Mouse (Mus musculus) limb, embryonic 12.5 days (tissue): ENCODE results near the gene Dhx29. TPM values are rescaled to one million over a fixed set of nuclear protein-coding genes. Genes with fewer than 3 reads are reported as not detected.

Experiments used
- ATAC-seq: fragments of 200-750 bp; cut with Nextera tagmentation; 2 replicates; pipeline ENCODE4 v1.8.0; 2017; ENCODE audit warnings: low read depth, moderate TSS enrichment; ENCODE audit not compliant: insufficient number of reproducible peaks, insufficient read depth, low FRiP score, low TSS enrichment
- H3K27ac ChIP-seq: fragments of 300-500 bp; sonication (generic); 2 replicates; pipeline ENCODE4 v1.5.1; 2016; ENCODE audit warnings: mild to moderate bottlenecking, moderate library complexity
- H3K27me3 ChIP-seq: fragments of 300-500 bp; sonication (generic); 2 replicates; pipeline ENCODE4 v1.6.1; 2016; ENCODE audit warnings: mild to moderate bottlenecking, moderate library complexity
- H3K36me3 ChIP-seq: fragments of 300-500 bp; sonication (generic); 2 replicates; pipeline ENCODE4 v1.6.1; 2016; ENCODE audit warnings: mild to moderate bottlenecking, moderate library complexity
- H3K4me1 ChIP-seq: fragments of 300-500 bp; sonication (generic); replicated peaks from 2 replicates; pipeline ENCODE4 v1.6.1; 2016
- H3K4me2 ChIP-seq: fragments of 300-500 bp; sonication (generic); 2 replicates; pipeline ENCODE4 v1.6.1; 2016; ENCODE audit warnings: mild to moderate bottlenecking, moderate library complexity
- H3K4me3 ChIP-seq: fragments of 300-500 bp; sonication (generic); replicated peaks from 2 replicates; pipeline ENCODE4 v1.5.1; 2016; ENCODE audit warnings: mild to moderate bottlenecking
- H3K9ac ChIP-seq: fragments of 300-500 bp; sonication (generic); replicated peaks from 2 replicates; pipeline ENCODE4 v1.6.1; 2016; ENCODE audit warnings: mild to moderate bottlenecking, moderate library complexity
- H3K9me3 ChIP-seq: fragments of 300-500 bp; sonication (generic); 2 replicates; pipeline ENCODE4 v1.6.1; 2016; ENCODE audit warnings: mild to moderate bottlenecking, moderate library complexity
- WGBS: fragments of 180-500 bp; shearing (Covaris S2); methylation state at CpG from one replicate; pipeline ENCODE4 v1.1.7; 2016; 5-methylcytosine and 5-hydroxymethylcytosine counted together
- polyA plus RNA-seq: library from polyadenylated mRNA; unstranded; fragments of >200 nt; fragmentation: Nextera tagmentation; extraction: Ambion mirVana; gene quantifications from 2 replicates; pipeline ENCODE4 v1.2.1, GENCODE M21; 2016

The Dhx29 gene
- polyA plus RNA-seq, 1 experiment from 2014 or later: 43.4 TPM

DNA sequence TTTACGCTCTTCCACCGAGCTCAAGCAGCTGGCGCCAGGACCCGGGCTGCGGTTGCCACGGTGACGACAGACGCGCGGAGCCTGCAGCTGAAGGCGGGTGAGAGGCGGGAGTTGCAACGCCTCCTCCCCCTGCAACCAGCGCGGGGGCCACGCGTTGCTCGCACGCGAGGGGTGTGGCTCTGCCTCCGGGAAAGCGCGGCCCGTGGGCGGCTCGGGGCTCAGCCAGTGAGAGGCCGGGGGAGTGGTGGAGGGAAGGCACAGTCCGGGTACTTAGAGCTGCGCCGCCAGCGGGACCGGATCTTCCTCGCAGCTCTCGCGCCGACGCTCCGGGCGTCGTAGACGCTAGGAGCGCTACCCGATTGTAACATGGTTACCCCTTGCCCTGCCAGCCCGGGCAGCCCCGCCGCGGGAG, 60.3 kb downstream of the Dhx29 start, which contains the start of gene Ccno:
TSS of gene Ccno (plus strand) at position 271 of the 412 bp plus-strand sequence.
- peak within 1 kb of the TSS; percentile 56 for H3K4me3 ChIP-seq
- H3K4me1 ChIP-seq: peaks cover 49% of the 10 kb centered on the region
- peak within 1 kb of the TSS; percentile 95 for H3K4me2 ChIP-seq
- no peaks in the 10 kb centered on the region for H3K36me3 ChIP-seq
- H3K27ac ChIP-seq: no peak within 1 kb of the TSS
- H3K27me3 ChIP-seq: peaks cover 76% of the 10 kb centered on the region
- peak; percentile 94 for ATAC-seq
- H3K9me3 ChIP-seq: no peaks in the 10 kb centered on the region
- under 1% methylated on average over 47 of the region's 47 CpGs for WGBS
- H3K9ac ChIP-seq: peak within 1 kb of the TSS; percentile 53

GRCm38 (mm10) chr13:112987991-112988390, 60.7 kb downstream of the Dhx29 start:
- H3K9me3 ChIP-seq: no peaks in the 10 kb centered on the region
- ATAC-seq: no peak
- no peak overlapping the region for H3K27ac ChIP-seq
- H3K4me2 ChIP-seq: peak overlapping the region; percentile 95
- peak overlapping the region; percentile 53 for H3K9ac ChIP-seq
- H3K36me3 ChIP-seq: no peaks in the 10 kb centered on the region
- WGBS: under 1% methylated on average over 39 of the region's 39 CpGs
- H3K4me1 ChIP-seq: peaks cover 49% of the 10 kb centered on the region
- peak overlapping the region; percentile 56 for H3K4me3 ChIP-seq
- H3K27me3 ChIP-seq: peaks cover 81% of the 10 kb centered on the region

- ATAC-seq: no peak
- Histone ChIP-seq H3K4me1 (peaks cover 56% of the 10 kb centered on the region), H3K36me3 (no peaks in the 10 kb centered on the region), H3K4me3 (peak overlapping the region; percentile 56), H3K27me3 (peaks cover 89% of the 10 kb centered on the region), H3K4me2 (peak overlapping the region; percentile 95), H3K9ac (no peak overlapping the region), H3K27ac (no peak overlapping the region), H3K9me3 (no peaks in the 10 kb centered on the region)
- WGBS: under 1% methylated on average over 19 of the region's 19 CpGs
These were observed 61.6 kb downstream of the Dhx29 start for GRCm38 (mm10) chr13:112988866-112989265.

DNA sequence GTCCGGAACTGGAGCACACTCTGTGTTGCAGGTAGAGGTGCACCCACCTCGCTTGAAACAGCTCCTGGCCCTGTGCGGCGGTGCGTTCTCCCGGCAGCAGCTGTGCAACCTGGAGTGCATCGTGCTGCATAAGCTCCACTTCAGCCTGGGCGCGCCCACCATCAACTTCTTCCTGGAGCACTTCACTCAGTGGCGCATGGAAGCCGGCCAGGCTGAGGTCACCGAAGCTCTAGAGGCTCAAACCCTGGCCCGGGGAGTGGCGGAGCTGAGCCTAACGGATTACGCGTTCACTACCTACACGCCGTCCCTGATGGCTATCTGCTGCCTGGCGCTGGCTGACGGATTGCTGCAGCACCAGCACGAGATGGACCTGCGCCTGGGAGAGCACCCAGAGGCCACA, 62.3 kb downstream of the Dhx29 start:
- H3K4me1 ChIP-seq: peaks cover 60% of the 10 kb centered on the region
- under 1% methylated on average over 23 of the region's 23 CpGs for WGBS

GRCm38 (mm10) chr13:112990346-112990745, 63.1 kb downstream of the Dhx29 start:
- Histone ChIP-seq H3K36me3 (no peaks in the 10 kb centered on the region), H3K4me2 (no peak overlapping the region), H3K4me1 (peaks cover 60% of the 10 kb centered on the region), H3K9me3 (no peaks in the 10 kb centered on the region), H3K4me3 (no peak overlapping the region), H3K27me3 (peaks cover 97% of the 10 kb centered on the region), H3K27ac (no peak overlapping the region), H3K9ac (no peak overlapping the region)
- WGBS: 7% methylated on average over 4 of the region's 4 CpGs
- ATAC-seq: no peak

More for the DNA sequence above, 62.3 kb downstream of the Dhx29 start:
- ATAC-seq: no peak
- Histone ChIP-seq H3K9me3 (no peaks in the 10 kb centered on the region), H3K4me2 (peak overlapping the region; percentile 95), H3K36me3 (no peaks in the 10 kb centered on the region), H3K27ac (no peak overlapping the region), H3K9ac (no peak overlapping the region), H3K27me3 (peaks cover 91% of the 10 kb centered on the region), H3K4me3 (peak overlapping the region; percentile 21)

DNA sequence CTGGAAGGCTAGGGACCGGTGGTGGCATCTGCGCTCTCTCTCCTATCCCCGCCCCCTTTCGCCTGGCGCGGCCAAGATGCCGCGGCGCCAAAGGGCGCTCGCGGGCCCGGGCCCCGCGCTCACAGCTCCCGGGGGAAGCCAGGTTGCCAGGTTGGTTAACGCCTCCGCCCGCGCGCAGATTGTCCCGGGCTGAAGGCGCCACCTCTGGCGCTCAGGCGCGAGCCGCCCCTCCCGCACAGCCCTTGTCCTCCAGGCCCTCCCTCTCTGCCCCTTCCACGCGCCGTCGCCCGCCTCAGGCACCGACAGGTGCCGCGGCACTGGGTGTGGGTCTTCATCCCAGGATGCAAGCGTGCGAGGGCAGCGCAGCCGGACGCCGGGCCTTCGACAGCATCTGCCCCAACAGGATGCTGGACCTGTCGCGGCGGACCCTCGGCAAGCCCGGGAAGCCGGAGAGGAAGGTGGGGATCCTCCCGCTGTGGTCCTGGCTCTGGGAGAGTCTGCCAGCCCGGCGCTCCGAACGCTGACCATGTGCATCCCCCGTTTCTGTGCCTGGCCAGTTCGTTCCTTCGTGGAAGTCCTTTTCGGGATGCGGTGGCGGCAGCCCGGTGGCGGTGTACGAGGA, 66.4 kb downstream of the Dhx29 start, which contains the start of gene Mcidas:
TSS of gene Mcidas (plus strand) at position 315 of the 622 bp plus-strand sequence.
- Histone ChIP-seq H3K27me3 (peaks cover 97% of the 10 kb centered on the region), H3K4me3 (peak within 1 kb of the TSS; percentile 43), H3K9ac (peak within 1 kb of the TSS; percentile 53), H3K9me3 (no peaks in the 10 kb centered on the region), H3K4me2 (peak within 1 kb of the TSS; percentile 83), H3K36me3 (no peaks in the 10 kb centered on the region), H3K27ac (no peak within 1 kb of the TSS), H3K4me1 (peaks cover 36% of the 10 kb centered on the region)
- no peak; the same call in 1 of the 2 replicates for ATAC-seq
- WGBS: under 1% methylated on average over 63 of the region's 63 CpGs

DNA sequence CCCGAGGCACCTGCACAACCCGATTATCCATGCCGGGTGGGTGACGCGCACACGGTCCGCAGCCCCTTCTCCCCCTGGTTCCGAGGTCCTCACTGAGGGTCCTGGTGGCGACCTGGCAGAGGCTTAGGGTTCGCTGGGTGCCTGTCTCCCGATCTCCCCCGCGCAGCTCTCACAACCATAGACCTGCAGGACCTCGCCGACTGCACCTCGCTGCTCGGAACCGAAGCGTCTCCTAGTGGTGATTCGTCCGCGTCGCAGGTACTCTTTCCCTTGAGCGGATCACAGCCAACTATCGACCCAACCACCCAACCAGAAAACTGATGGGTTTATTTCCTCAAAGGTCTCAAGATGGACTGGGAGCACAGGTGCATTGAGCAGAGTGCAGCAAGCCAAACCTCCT, 66.9 kb downstream of the Dhx29 start:
- Histone ChIP-seq H3K9me3 (no peaks in the 10 kb centered on the region), H3K27me3 (peaks cover 97% of the 10 kb centered on the region), H3K4me1 (peaks cover 34% of the 10 kb centered on the region), H3K4me2 (peak overlapping the region; percentile 83), H3K4me3 (peak overlapping the region; percentile 43), H3K9ac (no peak overlapping the region), H3K36me3 (no peaks in the 10 kb centered on the region), H3K27ac (no peak overlapping the region)
- peak; percentile 21; the same call in 1 of the 2 replicates for ATAC-seq
- under 1% methylated on average over 25 of the region's 25 CpGs for WGBS

- H3K27ac ChIP-seq: no peak overlapping the region
- H3K9me3 ChIP-seq: no peaks in the 10 kb centered on the region
- H3K9ac ChIP-seq: no peak overlapping the region
- WGBS: 59% methylated on average over 4 of the region's 4 CpGs
- peaks cover 19% of the 10 kb centered on the region for H3K4me1 ChIP-seq
- H3K4me3 ChIP-seq: no peak overlapping the region
- H3K4me2 ChIP-seq: no peak overlapping the region
- peaks cover 93% of the 10 kb centered on the region for H3K27me3 ChIP-seq
- no peaks in the 10 kb centered on the region for H3K36me3 ChIP-seq
- ATAC-seq: no peak
These were observed 69.2 kb downstream of the Dhx29 start for GRCm38 (mm10) chr13:112996407-112996806.

GRCm38 (mm10) chr13:112997369-112997768, 70.1 kb downstream of the Dhx29 start:
- no peak overlapping the region for H3K27ac ChIP-seq
- no peak overlapping the region for H3K9ac ChIP-seq
- H3K9me3 ChIP-seq: no peaks in the 10 kb centered on the region
- no peak overlapping the region for H3K4me3 ChIP-seq
- 69% methylated on average over 6 of the region's 6 CpGs for WGBS
- peaks cover 92% of the 10 kb centered on the region for H3K27me3 ChIP-seq
- H3K36me3 ChIP-seq: no peaks in the 10 kb centered on the region
- no peak overlapping the region for H3K4me2 ChIP-seq
- no peak for ATAC-seq
- H3K4me1 ChIP-seq: peaks cover 19% of the 10 kb centered on the region

GRCm38 (mm10) chr13:112998427-112999201, 71.4 kb downstream of the Dhx29 start:
- WGBS: under 1% methylated on average over 46 of the region's 46 CpGs
- ATAC-seq: no peak
- no peak overlapping the region for H3K27ac ChIP-seq

DNA sequence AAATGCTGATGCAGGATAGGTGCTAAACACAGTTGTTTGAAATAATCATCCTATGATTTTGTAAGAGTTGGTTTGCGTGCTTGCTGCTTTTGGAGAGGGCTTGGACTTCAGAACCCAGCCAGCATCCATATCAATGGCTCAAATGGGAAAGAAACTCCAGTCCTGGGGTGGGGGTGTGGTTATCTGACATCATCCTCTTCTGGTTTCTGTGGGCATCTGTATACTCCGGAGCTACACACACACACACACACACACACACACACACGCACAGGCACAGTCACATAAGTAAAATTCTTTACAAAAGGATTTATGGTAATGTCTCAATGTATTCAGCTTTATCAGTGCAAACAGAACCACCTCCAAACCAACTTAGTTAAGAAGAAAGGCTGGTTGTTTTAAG, 72.8 kb downstream of the Dhx29 start:
- H3K4me2 ChIP-seq: no peak overlapping the region
- no peaks in the 10 kb centered on the region for H3K36me3 ChIP-seq
- H3K9me3 ChIP-seq: no peaks in the 10 kb centered on the region
- 75% methylated on average over 3 of the region's 3 CpGs for WGBS
- H3K4me3 ChIP-seq: no peak overlapping the region
- peaks cover 66% of the 10 kb centered on the region for H3K27me3 ChIP-seq
- ATAC-seq: no peak
- no peak overlapping the region for H3K27ac ChIP-seq
- H3K9ac ChIP-seq: no peak overlapping the region
- H3K4me1 ChIP-seq: peaks cover 8% of the 10 kb centered on the region; the same call in 1 of the 2 replicates

More at GRCm38 (mm10) chr13:112998427-112999201, 71.4 kb downstream of the Dhx29 start:
- Histone ChIP-seq H3K4me3 (peak overlapping the region; percentile 45), H3K36me3 (no peaks in the 10 kb centered on the region), H3K4me2 (peak overlapping the region; percentile 86), H3K9me3 (no peaks in the 10 kb centered on the region), H3K4me1 (peaks cover 14% of the 10 kb centered on the region), H3K27me3 (peaks cover 80% of the 10 kb centered on the region), H3K9ac (peak overlapping the region; percentile 40)
